Mouse (Mus musculus): ENCODE measurements at regions not wholly inside any gene's neighbourhood (a gene's known extent, or its start where the extent isn't known, plus 50 kb on each side); places are given as distances from the start of the nearest gene placed in this dataset.

GRCm38 (mm10) chr3:149488147-149488546 is 497.8 kb upstream of the Adgrl2 start:
- no peak for DNase-seq (ENCODE audit: extremely low read depth)
- Histone ChIP-seq H3K4me3 (replicated peaks in 1 of 3; ENCODE audit: low read depth in 2 of 3, low read length in 2 of 3, poor library complexity in 1 of 3) (no peak overlapping the region), H3K9me3 (replicated peaks; ENCODE audit: low read length) (no peaks in the 10 kb centered on the region), H3K4me2 (ENCODE audit: insufficient read depth, low read depth, poor library complexity, severe bottlenecking) (no peak overlapping the region), H3K9ac (ENCODE audit: insufficient read depth, low read depth) (no peak overlapping the region), H3K4me1 (ENCODE audit: control insufficient read depth in 1 of 2, insufficient read depth in 2 of 2) (peaks cover 2 to 18% of the 10 kb centered on the region in 2 experiments; a peak in 2 of 4 replicates), H3K36me3 (replicated peaks in 1 of 2; ENCODE audit: control insufficient read depth in 1 of 2, insufficient read depth in 1 of 2, low read length in 1 of 2) (no peaks in the 10 kb centered on the region), H3K27ac (ENCODE audit: insufficient read depth, low read depth) (no peak overlapping the region), H3K27me3 (replicated peaks) (no peaks in the 10 kb centered on the region), H3K79me2 (replicated peaks; ENCODE audit: control insufficient read depth, extremely low read depth, insufficient read depth, poor library complexity, severe bottlenecking) (no peaks in the 10 kb centered on the region)
- dilution Hi-C loops (cut with MboI; ENCODE audit: extremely low pct_ligation_motif_present, extremely low pct_unique_long_range_greater_than_20kb, low sequenced_read_pairs): no loop called here
- in situ Hi-C loops (cut with MboI; ENCODE audit: low pct_ligation_motif_present, low pct_unique_long_range_greater_than_20kb, low sequenced_read_pairs): no loop called here
- no peak for TF ChIP-seq E2F4 (IDR thresholded peaks at IDR 0.05; ENCODE audit: insufficient replicate concordance, low read depth, low read length)
- TF ChIP-seq JUND (conservative IDR thresholded peaks at IDR 0.05; ENCODE audit: low read depth, low read length): no peak
- TF ChIP-seq JUN (IDR thresholded peaks at IDR 0.05; ENCODE audit: insufficient read depth, low read depth, low read length): no peak
- TF ChIP-seq EP300 (IDR thresholded peaks at IDR 0.05; ENCODE audit: low read length): no peak
- no peak for TF ChIP-seq HCFC1 (IDR thresholded peaks at IDR 0.05; ENCODE audit: low read depth, low read length)
- TF ChIP-seq MEF2A (IDR thresholded peaks at IDR 0.05; ENCODE audit: borderline replicate concordance, low read depth, low read length): no peak
- TF ChIP-seq MAZ (IDR thresholded peaks at IDR 0.05; ENCODE audit: low read depth, low read length): no peak
- TF ChIP-seq KAT2A (IDR thresholded peaks at IDR 0.05; ENCODE audit: insufficient replicate concordance, low read length): no peak
- no peak for TF ChIP-seq PAX5 (IDR thresholded peaks at IDR 0.05; ENCODE audit: low read length)
- TF ChIP-seq USF1 (IDR thresholded peaks at IDR 0.05; ENCODE audit: low read depth, low read length): no peak
- no peak for TF ChIP-seq MAX (IDR thresholded peaks at IDR 0.05; ENCODE audit: low read length)
- no peak for TF ChIP-seq ELF1 (IDR thresholded peaks at IDR 0.05; ENCODE audit: low read depth, low read length)
- TF ChIP-seq USF2 (conservative IDR thresholded peaks at IDR 0.05; ENCODE audit: low read depth, low read length): no peak
- no peak for TF ChIP-seq CHD2 (IDR thresholded peaks at IDR 0.05; ENCODE audit: low read length)
- TF ChIP-seq POLR2AphosphoS2 (IDR thresholded peaks at IDR 0.05; ENCODE audit: low read depth, low read length): no peak

- in situ Hi-C loops (cut with MboI; ENCODE audit: low pct_ligation_motif_present, low pct_unique_long_range_greater_than_20kb, low sequenced_read_pairs): no loop called here
- Histone ChIP-seq H3K27ac (ENCODE audit: insufficient read depth, low read depth) (no peak overlapping the region), H3K27me3 (replicated peaks) (no peaks in the 10 kb centered on the region), H3K4me3 (replicated peaks in 1 of 3; ENCODE audit: low read depth in 2 of 3, low read length in 2 of 3, poor library complexity in 1 of 3) (peak overlapping the region in 1 of 3 experiments; percentile 1), H3K9ac (ENCODE audit: insufficient read depth, low read depth) (no peak overlapping the region), H3K9me3 (replicated peaks; ENCODE audit: low read length) (no peaks in the 10 kb centered on the region), H3K4me1 (ENCODE audit: control insufficient read depth in 1 of 2, insufficient read depth in 2 of 2) (peaks cover 2 to 18% of the 10 kb centered on the region in 2 experiments; a peak in 2 of 4 replicates), H3K4me2 (ENCODE audit: insufficient read depth, low read depth, poor library complexity, severe bottlenecking) (peak overlapping the region; percentile 13; the same call in 1 of the 2 replicates), H3K79me2 (replicated peaks; ENCODE audit: control insufficient read depth, extremely low read depth, insufficient read depth, poor library complexity, severe bottlenecking) (no peaks in the 10 kb centered on the region), H3K36me3 (replicated peaks in 1 of 2; ENCODE audit: control insufficient read depth in 1 of 2, insufficient read depth in 1 of 2, low read length in 1 of 2) (no peaks in the 10 kb centered on the region)
- dilution Hi-C loops (cut with MboI; ENCODE audit: extremely low pct_ligation_motif_present, extremely low pct_unique_long_range_greater_than_20kb, low sequenced_read_pairs): no loop called here
- TF ChIP-seq MEF2A (IDR thresholded peaks at IDR 0.05; ENCODE audit: borderline replicate concordance, low read depth, low read length) (peak; percentile 41; the same call in 1 of the 2 replicates), TCF12 (IDR thresholded peaks at IDR 0.05; ENCODE audit: low read depth, low read length) (peak; percentile 86), CHD2 (IDR thresholded peaks at IDR 0.05; ENCODE audit: low read length) (peak; percentile 40; the same call in 1 of the 2 replicates), SMC3 (IDR thresholded peaks at IDR 0.05; ENCODE audit: low read depth, low read length) (no peak), ETS1 (conservative IDR thresholded peaks at IDR 0.05; ENCODE audit: low read depth, low read length) (peak; percentile 67), GABPA (IDR thresholded peaks at IDR 0.05; ENCODE audit: insufficient replicate concordance, low read depth, low read length) (no peak), RCOR1 (conservative IDR thresholded peaks at IDR 0.05; ENCODE audit: low read depth, low read length) (0 out of 2 replicates have a peak, but pooled peaks have one; percentile 15), EP300 (IDR thresholded peaks at IDR 0.05; ENCODE audit: low read length) (peak; percentile 72), ZNF384 (IDR thresholded peaks at IDR 0.05; ENCODE audit: low read depth, low read length) (0 out of 2 replicates have a peak, but pooled peaks have one; percentile 25), JUN (IDR thresholded peaks at IDR 0.05; ENCODE audit: insufficient read depth, low read depth, low read length) (no peak), E2F4 (IDR thresholded peaks at IDR 0.05; ENCODE audit: insufficient replicate concordance, low read depth, low read length) (no peak)
- peak; percentile 64 for DNase-seq (ENCODE audit: extremely low read depth)
Measured at GRCm38 (mm10) chr3:149485406-149485805, 495.1 kb upstream of the Adgrl2 start.
